Mouse (Mus musculus): Measurements from ENCODE around the gene Gm20517.
"Not testable (repeated sequence)": the region's sequence is repeated elsewhere in the genome, so short reads cannot be mapped to it uniquely, and the experiment has no call there.

The Gm20517 gene

DNA sequence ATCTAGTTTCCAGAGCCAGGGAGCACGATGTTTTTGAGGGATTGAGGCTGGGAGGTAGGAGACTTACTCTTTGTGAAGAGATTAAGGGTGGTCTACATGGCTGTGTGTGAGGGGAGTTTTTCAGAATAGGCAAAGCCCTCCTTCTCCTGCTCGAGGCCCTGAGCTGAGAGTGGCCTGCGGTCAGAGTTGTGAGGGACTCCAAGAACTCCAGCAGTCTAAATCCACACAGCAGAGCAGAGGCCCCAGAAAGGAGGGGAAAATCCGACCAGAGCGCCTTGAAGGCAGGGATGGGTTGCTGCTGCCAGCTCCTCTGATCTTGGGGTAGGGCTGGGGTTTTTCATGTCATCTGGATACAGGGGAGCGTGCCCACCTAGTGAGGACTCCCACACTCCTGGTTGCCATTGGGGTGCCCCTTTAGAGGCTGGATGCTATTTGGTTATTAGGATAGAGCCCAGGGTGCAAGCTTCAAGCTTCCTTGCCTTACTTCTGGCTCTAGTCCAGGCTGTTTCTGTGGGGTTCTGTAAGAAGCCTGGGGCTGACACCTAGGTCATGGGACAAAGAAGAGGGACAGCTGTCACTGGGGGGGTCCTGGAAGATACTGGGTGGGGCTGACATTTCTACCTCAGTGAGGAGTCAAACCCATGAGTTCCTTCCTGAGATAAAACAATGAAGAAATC, 15.1 kb upstream of the Gm20517 start:
- DNase-seq (ENCODE audit: inconsistent age in 2 of 2, low spot score in 1 of 2) = peak; percentile 44 to 75

GRCm38 (mm10) chr17:47596839-47597164, 14.6 kb upstream of the Gm20517 start:
- DNase-seq (ENCODE audit: inconsistent age in 2 of 2, low spot score in 1 of 2) = peak in 1 of 2 experiments; percentile 75

DNA sequence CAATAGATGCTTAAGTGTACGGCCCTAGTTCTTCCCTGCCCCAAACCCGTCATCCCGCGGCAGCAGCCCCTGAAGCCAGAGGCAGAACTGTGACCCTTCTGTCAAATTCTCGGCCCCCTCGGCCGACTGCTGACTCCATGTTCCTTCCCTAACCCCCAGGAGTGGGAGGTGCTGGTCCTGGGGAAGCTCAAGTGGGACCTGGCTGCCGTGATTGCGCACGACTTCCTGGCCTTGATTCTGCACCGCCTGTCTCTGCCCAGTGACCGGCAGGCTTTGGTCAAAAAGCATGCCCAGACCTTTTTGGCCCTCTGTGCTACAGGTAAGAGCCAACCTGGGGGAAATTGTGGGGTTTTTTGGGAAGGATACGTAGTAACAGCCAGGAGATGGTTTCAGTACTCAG, 14.1 kb upstream of the Gm20517 start:
- DNase-seq (ENCODE audit: inconsistent age in 2 of 2, low spot score in 1 of 2) = peak; percentile 62 to 84

DNA sequence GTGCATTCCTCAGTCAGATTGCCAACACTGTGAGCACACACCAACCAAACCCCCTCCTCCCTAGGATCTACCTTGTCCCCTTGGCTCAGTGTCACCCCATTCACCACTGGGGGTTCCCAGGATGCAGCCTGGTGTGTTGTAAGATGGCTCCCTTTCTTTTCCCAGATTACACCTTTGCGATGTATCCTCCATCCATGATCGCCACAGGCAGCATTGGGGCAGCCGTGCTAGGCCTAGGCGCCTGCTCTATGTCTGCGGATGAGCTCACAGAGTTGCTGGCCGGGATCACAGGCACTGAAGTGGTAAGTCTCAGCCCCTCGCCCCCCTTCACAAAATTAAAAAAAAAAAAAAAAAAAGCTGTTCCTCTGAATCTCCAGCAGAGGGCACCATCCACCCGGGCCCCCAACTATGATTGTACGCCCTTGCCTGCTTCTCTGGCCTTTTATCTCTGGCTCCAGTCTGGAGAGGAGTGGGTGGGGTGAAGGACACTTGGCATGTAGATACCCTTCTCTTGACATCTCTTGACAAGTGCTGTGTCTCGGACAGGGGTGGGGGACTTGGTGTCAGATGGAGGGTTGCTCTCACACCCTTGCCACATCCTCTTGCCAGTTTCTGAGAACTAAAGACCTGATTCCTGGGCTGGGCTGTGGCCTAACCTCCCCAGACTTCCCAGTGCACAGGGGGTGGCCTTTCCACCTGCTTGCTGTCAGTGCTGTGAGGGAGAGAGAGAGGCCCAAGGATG, 13.4 kb upstream of the Gm20517 start:
- peak; percentile 59 to 87 for DNase-seq (ENCODE audit: inconsistent age in 2 of 2, low spot score in 1 of 2)

DNA sequence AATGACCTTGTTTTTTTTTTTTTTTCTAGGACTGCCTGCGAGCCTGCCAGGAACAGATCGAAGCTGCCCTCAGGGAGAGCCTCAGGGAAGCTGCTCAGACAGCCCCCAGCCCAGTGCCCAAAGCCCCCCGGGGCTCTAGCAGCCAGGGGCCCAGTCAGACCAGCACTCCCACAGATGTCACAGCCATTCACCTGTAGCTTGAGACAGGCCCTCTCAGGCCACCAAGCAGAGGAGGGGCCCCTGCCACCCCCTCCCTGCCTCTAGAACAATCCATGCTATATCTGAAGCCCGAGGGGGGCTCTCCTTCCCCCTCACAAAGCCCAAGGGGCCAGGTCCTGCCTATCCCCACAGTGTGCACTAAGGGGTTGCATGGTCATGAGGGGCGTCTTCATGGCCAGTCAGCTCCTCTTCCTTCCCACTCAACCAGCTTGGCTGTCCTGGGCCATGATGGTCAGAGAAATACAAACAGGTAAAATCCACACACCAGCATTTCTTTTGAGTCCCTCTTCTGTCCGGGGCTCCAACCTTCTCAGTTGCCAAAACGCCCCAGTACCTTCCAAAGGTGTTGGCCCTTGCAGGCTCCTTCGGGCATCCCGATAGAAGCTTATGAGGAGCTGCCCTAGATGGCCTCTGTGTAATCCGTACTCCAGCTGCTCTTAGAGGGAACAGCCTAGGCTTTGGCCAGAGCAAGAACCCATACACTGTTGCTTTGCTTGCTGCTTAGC, 12.6 kb upstream of the Gm20517 start:
- peak in 1 of 2 experiments; percentile 62 for DNase-seq (ENCODE audit: inconsistent age in 2 of 2, low spot score in 1 of 2)

- peak in 1 of 2 experiments; percentile 68 for DNase-seq (ENCODE audit: inconsistent age in 2 of 2, low spot score in 1 of 2)
These were observed 11.7 kb upstream of the Gm20517 start for GRCm38 (mm10) chr17:47599511-47600297.

- DNase-seq (ENCODE audit: inconsistent age in 2 of 2, low spot score in 1 of 2) = no peak
These were observed 10.6 kb upstream of the Gm20517 start for GRCm38 (mm10) chr17:47600601-47601388.

- peak in 1 of 2 experiments; percentile 50 for DNase-seq (ENCODE audit: inconsistent age in 2 of 2, low spot score in 1 of 2)
These were observed 10.0 kb upstream of the Gm20517 start for GRCm38 (mm10) chr17:47601389-47601755.

GRCm38 (mm10) chr17:47602289-47602688, 9.1 kb upstream of the Gm20517 start:
- no peak for DNase-seq (ENCODE audit: inconsistent age in 2 of 2, low spot score in 1 of 2)

GRCm38 (mm10) chr17:47606220-47606619, 5.2 kb upstream of the Gm20517 start:
- peak in 1 of 2 experiments; percentile 65 for DNase-seq (ENCODE audit: inconsistent age in 2 of 2, low spot score in 1 of 2)

DNA sequence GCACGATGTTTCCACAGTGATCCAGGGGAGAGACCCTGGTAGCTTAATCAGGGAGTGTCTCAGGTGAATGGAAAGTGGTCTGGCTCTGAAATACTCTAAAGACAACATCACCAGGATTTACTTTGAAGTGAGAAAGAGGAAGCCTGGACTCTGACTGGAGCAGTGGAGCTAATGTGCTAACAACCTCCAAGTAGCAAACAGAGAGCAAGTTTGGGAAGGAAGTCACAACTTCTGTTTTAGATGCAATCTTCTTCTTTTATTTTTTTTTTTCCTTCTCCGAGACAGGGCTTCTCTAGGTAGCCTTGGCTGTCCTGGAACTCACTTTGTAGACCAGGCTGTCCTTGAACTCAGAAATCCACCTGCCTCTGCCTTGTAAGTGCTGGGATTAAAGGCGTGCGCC, 2.2 kb upstream of the Gm20517 start:
- no peak for DNase-seq (ENCODE audit: inconsistent age in 2 of 2, low spot score in 1 of 2)

GRCm38 (mm10) chr17:47611661-47611982, 233 bp downstream of the Gm20517 start:
- no peak for DNase-seq (ENCODE audit: inconsistent age in 2 of 2, low spot score in 1 of 2)

DNA sequence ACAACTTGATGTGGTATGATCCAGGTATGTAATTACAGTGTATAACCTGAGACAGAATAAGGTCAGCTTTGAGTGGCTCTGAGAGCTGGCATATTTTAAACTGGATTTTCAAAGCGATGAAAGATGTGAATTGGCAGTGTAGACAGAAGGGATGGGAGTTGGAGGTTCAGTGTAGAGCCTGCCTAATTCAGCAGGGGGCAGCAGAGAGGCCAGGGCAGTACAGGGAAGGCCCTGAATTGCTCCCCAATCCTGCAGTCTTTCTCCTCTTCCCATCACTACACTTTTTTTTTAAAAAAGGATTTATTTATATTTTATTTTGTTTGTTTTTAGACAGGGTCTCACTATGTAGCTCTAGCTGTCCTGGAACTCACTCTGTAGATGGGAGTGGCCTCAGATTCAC, 2.6 kb downstream of the Gm20517 start:
- peak in 1 of 2 experiments; percentile 78 for DNase-seq (ENCODE audit: inconsistent age in 2 of 2, low spot score in 1 of 2)

DNA sequence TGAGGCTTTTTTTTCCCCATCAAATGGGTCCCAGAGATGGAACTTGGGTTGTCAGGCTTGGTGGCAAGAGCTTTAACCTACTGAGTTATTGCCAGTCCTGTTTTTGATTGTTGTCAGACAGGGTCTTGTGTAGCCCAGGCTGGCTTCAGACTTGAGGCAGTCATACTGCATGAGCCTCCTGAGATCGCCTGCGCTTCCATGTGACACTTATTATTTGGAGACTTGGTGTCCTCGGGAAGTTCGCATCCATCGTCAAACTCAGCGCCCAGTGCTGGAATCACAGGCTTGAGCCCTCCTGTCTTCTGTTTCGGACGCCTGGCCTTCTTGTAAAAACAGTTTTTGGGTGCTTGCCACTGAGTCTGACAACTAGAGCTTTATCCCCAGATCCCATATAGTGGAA, 4.7 kb downstream of the Gm20517 start:
- no peak for DNase-seq (ENCODE audit: inconsistent age in 2 of 2, low spot score in 1 of 2)

- DNase-seq (ENCODE audit: inconsistent age in 2 of 2, low spot score in 1 of 2) = no peak
These were observed 5.3 kb downstream of the Gm20517 start for GRCm38 (mm10) chr17:47616652-47617051.

DNA sequence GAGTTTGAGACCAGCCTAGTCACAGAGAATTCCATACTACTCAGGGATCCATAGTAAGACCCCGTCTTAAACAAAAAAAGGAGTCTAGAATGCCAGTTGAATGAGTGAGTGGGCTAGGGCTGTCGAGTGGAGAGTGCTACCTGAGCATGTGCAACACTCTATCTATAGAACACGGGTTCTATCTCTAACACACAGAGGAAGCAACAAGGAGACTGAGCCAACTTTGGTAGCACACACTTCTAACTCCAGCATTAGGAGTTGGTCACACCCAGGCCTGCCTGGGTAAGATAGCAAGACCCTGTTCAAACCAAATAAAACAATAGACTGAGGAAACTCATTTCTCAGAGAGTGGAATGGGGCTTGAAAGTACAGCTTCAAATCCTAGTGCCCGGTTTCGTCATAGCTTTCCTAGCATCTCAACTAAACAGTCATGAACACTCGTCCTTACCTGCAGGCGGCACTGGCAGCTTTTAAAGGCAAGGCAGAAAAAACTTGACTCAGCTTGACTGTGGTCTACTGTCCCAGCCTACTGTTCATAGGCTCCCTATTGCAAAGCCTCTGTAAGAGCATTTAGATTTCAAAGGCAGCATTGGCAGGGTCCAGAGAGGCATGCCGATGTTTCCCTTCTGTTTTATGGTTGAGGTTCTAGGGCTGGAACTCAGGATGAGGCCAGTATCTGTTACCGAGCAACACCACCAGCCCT, 6.4 kb downstream of the Gm20517 start:
- DNase-seq (ENCODE audit: inconsistent age in 2 of 2, low spot score in 1 of 2) = no peak

- DNase-seq (ENCODE audit: inconsistent age in 2 of 2, low spot score in 1 of 2) = peak in 1 of 2 experiments; percentile 61
These were observed 7.3 kb downstream of the Gm20517 start for GRCm38 (mm10) chr17:47618556-47619311.

GRCm38 (mm10) chr17:47622912-47623554, 11.6 kb downstream of the Gm20517 start:
- no peak for DNase-seq (ENCODE audit: inconsistent age in 2 of 2, low spot score in 1 of 2)

DNA sequence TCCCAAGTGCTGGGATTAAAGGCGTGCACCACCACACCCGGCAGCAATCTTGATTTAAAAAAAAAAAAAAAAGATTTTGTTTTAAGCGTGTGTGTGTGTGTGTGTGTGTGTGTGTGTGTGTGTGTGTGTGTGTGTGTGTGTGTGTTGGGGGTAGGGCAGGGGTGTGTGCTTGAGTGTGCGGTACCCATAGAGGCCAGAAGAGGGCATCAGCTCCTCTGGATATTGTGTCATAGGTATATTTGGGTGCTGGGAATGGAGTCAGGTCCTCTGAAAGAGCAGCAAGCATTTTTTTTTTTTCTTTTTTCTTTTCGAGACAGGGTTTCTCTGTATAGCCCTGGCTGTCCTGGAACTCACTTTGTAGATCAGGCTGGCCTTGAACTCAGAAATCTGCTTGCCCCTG, 13.2 kb downstream of the Gm20517 start:
- DNase-seq (ENCODE audit: inconsistent age in 2 of 2, low spot score in 1 of 2) = not testable (repeated sequence)
